Mouse (Mus musculus): ENCODE data around the gene C1qtnf6.

DNA sequence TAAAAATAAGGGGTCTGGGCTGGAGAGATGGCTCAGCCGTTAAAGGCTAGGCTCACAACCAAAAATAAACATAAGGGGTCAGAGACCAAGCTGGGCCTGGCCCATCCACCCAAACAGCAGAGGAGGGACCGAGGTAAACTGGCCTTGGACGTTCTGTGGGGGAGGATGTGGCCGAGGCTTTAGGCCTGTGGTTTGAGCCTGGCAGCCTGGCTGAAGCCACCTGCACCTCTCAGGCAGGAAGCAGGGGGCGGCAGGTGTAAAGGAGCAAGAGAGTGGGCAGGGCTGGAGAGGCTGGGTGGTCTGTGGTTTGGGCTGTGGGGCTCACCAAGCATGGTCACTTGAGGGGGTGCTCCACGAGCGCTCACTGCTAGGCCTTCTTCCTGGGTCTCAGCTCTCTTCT, 19.3 kb downstream of the C1qtnf6 start:
- TF ChIP-seq POLR2A (IDR thresholded peaks at IDR 0.05; ENCODE audit: borderline replicate concordance, insufficient read depth, low read length) (no peak), CTCF (IDR thresholded peaks at IDR 0.05; ENCODE audit: borderline replicate concordance, insufficient read depth, low read depth, low read length) (no peak)

Measured in cerebellum, adult 2 months (tissue).